Mouse (Mus musculus) testis, adult 2 months (tissue): Measurements from ENCODE around the gene Mier3. TPM values are rescaled to one million over a fixed set of nuclear protein-coding genes. Genes with fewer than 3 reads are reported as not detected.

Experiments
- H3K27ac ChIP-seq: fragments of 200-500 bp; 2 replicates; pipeline ENCODE4 v1.5.1; 2012; ENCODE audit warnings: low read depth, low read length; ENCODE audit not compliant: control insufficient read depth, insufficient read depth
- H3K27me3 ChIP-seq: fragments of 200-500 bp; 2 replicates; pipeline ENCODE4 v1.6.1; 2012; ENCODE audit warnings: mild to moderate bottlenecking, low read length, moderate library complexity; ENCODE audit not compliant: control insufficient read depth, insufficient read depth
- H3K36me3 ChIP-seq: fragments of 200-500 bp; 2 replicates; pipeline ENCODE4 v1.6.1; 2012; ENCODE audit warnings: mild to moderate bottlenecking, low read length; ENCODE audit not compliant: control insufficient read depth, insufficient read depth
- H3K4me1 ChIP-seq: fragments of 200-500 bp; 2 replicates; pipeline ENCODE4 v1.6.1; 2012; ENCODE audit warnings: low read length; ENCODE audit not compliant: control insufficient read depth, insufficient read depth
- H3K4me3 ChIP-seq: fragments of 200-500 bp; 2 replicates; pipeline ENCODE4 v1.5.1; 2012; ENCODE audit warnings: low read depth, mild to moderate bottlenecking, low read length, moderate library complexity, mixed read lengths; ENCODE audit not compliant: control insufficient read depth
- CTCF ChIP-seq: fragments of 200-500 bp; IDR thresholded peaks from 2 replicates; pipeline ENCODE4 v1.5.1; 2012; ENCODE audit warnings: low read depth, mild to moderate bottlenecking, inconsistent platforms, low read length, moderate library complexity; ENCODE audit not compliant: control insufficient read depth, insufficient read depth, insufficient replicate concordance
- POLR2A ChIP-seq: fragments of 200-500 bp; IDR thresholded peaks from 2 replicates; pipeline ENCODE4 v1.6.1; 2012; ENCODE audit warnings: low read depth, mild to moderate bottlenecking, inconsistent platforms, low read length, moderate library complexity; ENCODE audit not compliant: control insufficient read depth
- polyA plus RNA-seq: library from polyadenylated mRNA; depleted of rRNA; stranded (reverse); fragments of >200 nt; gene quantifications from 2 replicates; pipeline ENCODE4 v1.2.3, GENCODE M21; 2012

Gene Mier3
- polyA plus RNA-seq, 1 experiment: 23.9 TPM

GRCm38 (mm10) chr13:111655273-111655672 lies 25.5 kb upstream of the Mier3 start:
- H3K4me3 ChIP-seq: no peak overlapping the region
- no peaks in the 10 kb centered on the region for H3K36me3 ChIP-seq
- no peak for TF ChIP-seq CTCF
- no peak for TF ChIP-seq POLR2A
- no peaks in the 10 kb centered on the region for H3K4me1 ChIP-seq
- no peaks in the 10 kb centered on the region for H3K27me3 ChIP-seq
- no peak overlapping the region for H3K27ac ChIP-seq

- Histone ChIP-seq H3K4me1 (no peaks in the 10 kb centered on the region), H3K4me3 (no peak overlapping the region), H3K27ac (no peak overlapping the region), H3K27me3 (no peaks in the 10 kb centered on the region), H3K36me3 (no peaks in the 10 kb centered on the region)
- TF ChIP-seq POLR2A: no peak
- no peak for TF ChIP-seq CTCF
Measured at GRCm38 (mm10) chr13:111655856-111656255, 24.9 kb upstream of the Mier3 start.

GRCm38 (mm10) chr13:111656309-111656708 lies 24.5 kb upstream of the Mier3 start:
- Histone ChIP-seq H3K27me3 (no peaks in the 10 kb centered on the region), H3K36me3 (no peaks in the 10 kb centered on the region), H3K4me1 (no peaks in the 10 kb centered on the region), H3K27ac (no peak overlapping the region), H3K4me3 (no peak overlapping the region)
- TF ChIP-seq POLR2A: no peak
- no peak for TF ChIP-seq CTCF

GRCm38 (mm10) chr13:111656769-111657168 lies 24.0 kb upstream of the Mier3 start:
- H3K4me1 ChIP-seq: no peaks in the 10 kb centered on the region
- no peaks in the 10 kb centered on the region for H3K36me3 ChIP-seq
- H3K27ac ChIP-seq: no peak overlapping the region
- no peak overlapping the region for H3K4me3 ChIP-seq
- H3K27me3 ChIP-seq: no peaks in the 10 kb centered on the region
- TF ChIP-seq CTCF (no peak), POLR2A (no peak)

GRCm38 (mm10) chr13:111658501-111659280 lies 22.1 kb upstream of the Mier3 start:
- no peaks in the 10 kb centered on the region for H3K36me3 ChIP-seq
- no peak overlapping the region for H3K4me3 ChIP-seq
- H3K4me1 ChIP-seq: no peaks in the 10 kb centered on the region
- H3K27me3 ChIP-seq: no peaks in the 10 kb centered on the region
- peak overlapping the region; percentile 77 for H3K27ac ChIP-seq
- TF ChIP-seq POLR2A: no peak
- TF ChIP-seq CTCF: no peak

- TF ChIP-seq CTCF: no peak
- TF ChIP-seq POLR2A: no peak
- no peak overlapping the region for H3K4me3 ChIP-seq
- peak overlapping the region; percentile 77 for H3K27ac ChIP-seq
- no peaks in the 10 kb centered on the region for H3K4me1 ChIP-seq
- no peaks in the 10 kb centered on the region for H3K27me3 ChIP-seq
- no peaks in the 10 kb centered on the region for H3K36me3 ChIP-seq
Measured at GRCm38 (mm10) chr13:111659430-111659829, 21.3 kb upstream of the Mier3 start.

GRCm38 (mm10) chr13:111660072-111660471 lies 20.7 kb upstream of the Mier3 start:
- H3K4me1 ChIP-seq: no peaks in the 10 kb centered on the region
- H3K4me3 ChIP-seq: no peak overlapping the region
- no peak for TF ChIP-seq POLR2A
- no peak for TF ChIP-seq CTCF

GRCm38 (mm10) chr13:111660556-111660955 lies 20.2 kb upstream of the Mier3 start:
- Histone ChIP-seq H3K27me3 (no peaks in the 10 kb centered on the region), H3K27ac (peak overlapping the region; percentile 48; the same call in 1 of the 2 replicates), H3K4me3 (no peak overlapping the region), H3K36me3 (no peaks in the 10 kb centered on the region), H3K4me1 (no peaks in the 10 kb centered on the region)
- TF ChIP-seq CTCF (no peak), POLR2A (no peak)

More at GRCm38 (mm10) chr13:111660072-111660471, 20.7 kb upstream of the Mier3 start:
- Histone ChIP-seq H3K36me3 (no peaks in the 10 kb centered on the region), H3K27me3 (no peaks in the 10 kb centered on the region), H3K27ac (peak overlapping the region; percentile 48; the same call in 1 of the 2 replicates)
